Mouse (Mus musculus) liver, adult 2 months (tissue): Measurements from ENCODE around the gene Rasa2. TPM values are rescaled to one million over a fixed set of nuclear protein-coding genes. Genes with fewer than 3 reads are reported as not detected.
"Not testable (repeated sequence)": the region's sequence is repeated elsewhere in the genome, so short reads cannot be mapped to it uniquely, and the experiment has no call there.

Source experiments
- DNase-seq: peaks from one replicate; pipeline ENCODE4 v3.0.0-alpha.2; 2011; ENCODE audit warnings: low read depth, low spot score; ENCODE audit errors: extremely low read depth
- H3K27ac ChIP-seq: fragments of 200-500 bp; replicated peaks from 2 replicates; pipeline ENCODE4 v1.5.1; 2012; ENCODE audit warnings: low read depth, mild to moderate bottlenecking, control low read depth, inconsistent platforms, low read length; ENCODE audit not compliant: insufficient read depth
- H3K27me3 ChIP-seq: fragments of 200-500 bp; 2 replicates; pipeline ENCODE4 v1.6.1; 2012; ENCODE audit warnings: mild to moderate bottlenecking, moderate library complexity, low read length, inconsistent platforms; ENCODE audit not compliant: control insufficient read depth, insufficient read depth
- H3K36me3 ChIP-seq: fragments of 200-500 bp; 2 replicates; pipeline ENCODE4 v1.6.1; 2012; ENCODE audit warnings: low read length, inconsistent platforms; ENCODE audit not compliant: control insufficient read depth, insufficient read depth
- H3K4me1 ChIP-seq: fragments of 200-500 bp; 2 replicates; pipeline ENCODE4 v1.6.1; 2011; ENCODE audit warnings: low read length; ENCODE audit not compliant: control insufficient read depth, insufficient read depth
- H3K4me3 ChIP-seq: fragments of 200-500 bp; 2 replicates; pipeline ENCODE4 v1.5.1; 2011; ENCODE audit warnings: low read depth, mild to moderate bottlenecking, control low read depth, low read length, moderate library complexity; ENCODE audit not compliant: insufficient read depth
- H3K79me2 ChIP-seq: fragments of 200-500 bp; 2 replicates; pipeline ENCODE4 v1.6.1; 2012; ENCODE audit warnings: inconsistent platforms, mild to moderate bottlenecking, low read length, moderate library complexity; ENCODE audit not compliant: control insufficient read depth, insufficient read depth
- H3K9ac ChIP-seq: fragments of 200-500 bp; 2 replicates; pipeline ENCODE4 v1.6.1; 2012; ENCODE audit warnings: low read depth, mild to moderate bottlenecking, control low read depth, inconsistent platforms, low read length
- CTCF ChIP-seq: fragments of 200-500 bp; IDR thresholded peaks from 2 replicates; pipeline ENCODE4 v1.5.1; 2011; ENCODE audit warnings: low read depth, low read length, control low read depth
- POLR2A ChIP-seq: fragments of 200-500 bp; IDR thresholded peaks from 2 replicates; pipeline ENCODE4 v1.6.1; 2011; ENCODE audit warnings: low read length, control low read depth; ENCODE audit not compliant: insufficient read depth; ENCODE audit errors: extremely low read depth
- WGBS: fragments of 180-500 bp; shearing (Covaris S2); methylation state at CpG from one replicate; pipeline ENCODE4 v1.1.7; 2018; 5-methylcytosine and 5-hydroxymethylcytosine counted together
- polyA plus RNA-seq: library from polyadenylated mRNA; depleted of rRNA; stranded (reverse); fragments of >200 nt; gene quantifications from 2 replicates; pipeline ENCODE4 v1.2.3, GENCODE M21; 2012
- total RNA-seq: library from RNA; depleted of rRNA; stranded (reverse); fragments of >200 nt; gene quantifications from 2 replicates; pipeline ENCODE4 v1.2.3, GENCODE M21; 2014

The Rasa2 gene
- total and polyA plus RNA-seq, 2 experiments, result 0.38 to 1.7 TPM

GRCm38 (mm10) chr9:96530674-96531081 is 100.7 kb downstream of the Rasa2 start:
- Histone ChIP-seq H3K4me1 (no peaks in the 10 kb centered on the region), H3K79me2 (no peaks in the 10 kb centered on the region), H3K4me3 (no peak overlapping the region), H3K27me3 (no peaks in the 10 kb centered on the region), H3K27ac (peak overlapping the region; percentile 58; the same call in 1 of the 2 replicates), H3K9ac (no peak overlapping the region), H3K36me3 (no peaks in the 10 kb centered on the region)
- peak; percentile 49 for DNase-seq
- WGBS, result 74% methylated on average over 11 of the region's 11 CpGs
- TF ChIP-seq POLR2A (no peak), CTCF (no peak)

- Histone ChIP-seq H3K4me1 (no peaks in the 10 kb centered on the region), H3K9ac (no peak overlapping the region), H3K79me2 (no peaks in the 10 kb centered on the region), H3K27ac (no peak overlapping the region), H3K27me3 (no peaks in the 10 kb centered on the region), H3K36me3 (no peaks in the 10 kb centered on the region), H3K4me3 (no peak overlapping the region)
- no peak for TF ChIP-seq CTCF
- TF ChIP-seq POLR2A, result no peak
- WGBS, result 82% methylated on average over 10 of the region's 10 CpGs
- no peak for DNase-seq
Observed at GRCm38 (mm10) chr9:96529961-96530673, 101.3 kb downstream of the Rasa2 start.

DNA sequence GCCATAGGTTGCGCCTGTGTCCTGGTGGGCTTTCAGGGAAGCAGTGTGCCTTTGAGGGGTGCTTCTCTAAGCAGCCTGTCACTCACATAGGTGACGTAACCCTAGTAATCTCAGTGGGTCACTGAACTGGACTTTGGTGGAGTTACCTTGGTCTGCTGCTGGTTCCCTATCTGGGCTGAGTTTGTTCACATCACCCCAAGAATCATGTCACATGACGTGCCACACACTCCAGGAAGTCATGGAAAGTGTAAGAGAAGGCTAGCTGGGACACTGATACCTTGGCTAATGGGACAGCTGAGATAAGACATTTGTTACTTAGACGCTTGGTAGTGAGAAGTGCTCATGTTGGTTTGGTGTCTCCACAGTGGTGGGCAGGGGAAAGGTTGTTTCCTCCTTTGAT is 105.4 kb downstream of the Rasa2 start:
- 73% methylated on average over 4 of the region's 4 CpGs for WGBS
- H3K4me1 ChIP-seq, result no peaks in the 10 kb centered on the region

DNA sequence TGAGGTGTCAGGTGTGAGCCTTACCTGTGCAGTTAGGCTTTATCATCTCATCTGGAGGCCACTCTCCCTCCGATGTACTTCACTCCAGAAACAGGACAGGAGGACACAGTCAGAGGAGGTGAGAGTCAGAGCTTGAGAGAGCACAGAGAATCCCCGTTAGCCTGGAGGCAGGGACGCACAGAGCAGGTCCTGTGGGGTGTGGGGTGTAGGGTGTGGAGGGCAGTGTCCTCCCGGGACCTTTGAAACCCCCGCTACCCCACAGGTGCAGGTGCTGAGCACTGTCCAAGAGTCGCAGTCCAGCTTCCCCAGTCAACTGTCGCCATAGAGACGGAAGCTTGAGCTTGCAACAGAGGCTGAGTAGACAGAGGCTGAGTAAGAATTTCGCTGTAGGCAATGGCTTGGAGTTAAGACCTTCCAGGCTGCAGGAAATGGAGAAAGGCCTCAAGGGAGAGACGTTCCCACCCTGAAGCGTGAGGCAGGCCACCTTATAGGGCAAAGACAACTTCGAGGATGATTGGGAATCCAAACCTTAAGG is 106.4 kb downstream of the Rasa2 start, which contains the start of gene Gm28729:
Gm28729 (minus strand) TSS at position 293 of the 535 bp plus-strand sequence.
- H3K4me1 ChIP-seq, result no peaks in the 10 kb centered on the region
- no peak within 1 kb of the TSS for H3K27ac ChIP-seq
- no peaks in the 10 kb centered on the region for H3K79me2 ChIP-seq
- TF ChIP-seq POLR2A (no peak), CTCF (no peak)
- H3K36me3 ChIP-seq, result no peaks in the 10 kb centered on the region
- 37% methylated on average over 12 of the region's 12 CpGs for WGBS
- H3K9ac ChIP-seq, result no peak within 1 kb of the TSS
- DNase-seq, result no peak
- no peak within 1 kb of the TSS for H3K4me3 ChIP-seq
- H3K27me3 ChIP-seq, result no peaks in the 10 kb centered on the region

More for the DNA sequence above, 105.4 kb downstream of the Rasa2 start:
- Histone ChIP-seq H3K9ac (no peak overlapping the region), H3K36me3 (no peaks in the 10 kb centered on the region), H3K27ac (no peak overlapping the region), H3K4me3 (no peak overlapping the region), H3K27me3 (no peaks in the 10 kb centered on the region), H3K79me2 (no peaks in the 10 kb centered on the region)
- no peak for DNase-seq
- no peak for TF ChIP-seq POLR2A
- TF ChIP-seq CTCF, result no peak

DNA sequence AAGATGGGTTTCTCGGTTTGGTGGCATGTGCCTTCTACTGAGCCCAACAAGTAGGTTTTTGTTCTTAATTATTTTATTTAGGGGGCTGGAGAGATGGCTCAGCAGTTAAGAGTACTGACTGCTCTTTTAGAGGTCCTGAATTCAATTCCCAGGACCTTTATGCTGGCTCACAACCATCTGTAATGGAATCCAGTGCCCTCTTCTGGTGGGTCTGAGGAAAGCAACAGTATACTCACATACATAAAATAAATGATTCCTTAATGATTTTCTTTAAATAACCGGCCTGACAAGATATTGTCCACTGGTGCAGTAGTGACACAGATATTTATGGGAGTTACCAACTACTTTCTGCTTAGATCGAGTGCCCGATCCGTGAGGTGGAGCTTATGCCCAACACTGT is 108.3 kb downstream of the Rasa2 start:
- DNase-seq, result no peak
- Histone ChIP-seq H3K4me1 (no peaks in the 10 kb centered on the region), H3K9ac (no peak overlapping the region), H3K27me3 (no peaks in the 10 kb centered on the region; the same call in 1 of the 2 replicates), H3K4me3 (no peak overlapping the region), H3K27ac (no peak overlapping the region), H3K36me3 (no peaks in the 10 kb centered on the region), H3K79me2 (no peaks in the 10 kb centered on the region)
- no peak for TF ChIP-seq CTCF
- no peak for TF ChIP-seq POLR2A
- WGBS, result 89% methylated on average over 5 of the region's 5 CpGs

DNA sequence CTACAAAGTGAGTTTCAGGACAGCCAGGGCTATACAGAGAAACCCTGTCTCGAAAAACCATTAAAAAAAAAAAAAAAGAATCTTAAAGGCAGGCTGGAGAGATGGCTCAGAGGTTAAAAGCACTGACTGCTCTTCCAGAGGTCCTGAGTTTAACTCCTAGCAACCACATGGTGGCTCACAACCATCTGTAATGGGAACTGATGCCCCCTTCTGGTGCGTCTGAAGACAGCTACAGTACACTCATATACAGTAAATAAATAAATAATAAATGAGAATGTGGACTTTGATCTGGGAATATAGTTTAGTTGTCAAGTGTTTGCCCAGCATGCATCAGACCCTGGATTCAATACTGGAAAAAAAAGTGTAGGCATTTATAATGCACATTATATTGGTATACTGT is 109.8 kb downstream of the Rasa2 start:
- not testable (repeated sequence) for H3K27me3 ChIP-seq, DNase-seq, H3K36me3 ChIP-seq, H3K79me2 ChIP-seq, H3K4me3 ChIP-seq, H3K4me1 ChIP-seq, H3K27ac ChIP-seq, H3K9ac ChIP-seq
- WGBS, result 84% methylated on average over 2 of the region's 2 CpGs
